Mouse (Mus musculus): Measurements from ENCODE around the gene Gaa. TPM values are rescaled to one million over a fixed set of nuclear protein-coding genes. Genes with fewer than 3 reads are reported as not detected.

Gaa gene
- total and polyA plus RNA-seq, 2 experiments from 2014 or later, result 109 to 135 TPM

DNA sequence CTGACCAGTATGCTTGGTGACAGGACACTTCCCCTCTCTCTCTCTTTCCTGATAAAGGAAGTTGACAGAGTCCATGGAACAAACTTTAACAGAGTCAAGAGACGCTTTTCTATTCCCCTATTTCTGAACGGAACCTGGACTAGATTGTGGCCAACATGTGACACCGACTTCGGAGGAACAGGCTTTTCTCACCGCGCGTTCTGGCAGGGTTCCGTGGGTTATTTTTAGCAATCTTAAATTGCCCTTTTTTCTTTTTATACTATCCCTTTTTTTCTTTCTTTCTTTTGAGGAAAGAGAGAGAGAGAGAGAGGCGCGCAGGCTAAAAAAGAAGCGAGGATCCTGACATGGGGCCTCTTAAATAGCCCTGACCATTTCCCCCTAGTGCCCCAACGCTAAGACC, 40.1 kb upstream of the Gaa start:
- peaks cover 32% of the 10 kb centered on the region for H3K4me1 ChIP-seq (ENCODE audit: insufficient read depth)
- no peaks in the 10 kb centered on the region for H3K36me3 ChIP-seq (ENCODE audit: insufficient read depth)
- WGBS, result 1% methylated on average over 12 of the region's 12 CpGs
- H3K9me3 ChIP-seq (ENCODE audit: low read length), result no peaks in the 10 kb centered on the region
- peak overlapping the region; percentile 64; the same call in 1 of the 2 replicates for H3K27ac ChIP-seq (ENCODE audit: low read depth, low read length)
- H3K27me3 ChIP-seq (ENCODE audit: insufficient read depth, low read length), result no peaks in the 10 kb centered on the region
- H3K4me2 ChIP-seq (ENCODE audit: low read depth), result peak overlapping the region; percentile 97
- no peak for TF ChIP-seq CTCF (IDR thresholded peaks at IDR 0.05; ENCODE audit: low read depth)
- DNase-seq (no peak), ATAC-seq (no peak)
- H3K9ac ChIP-seq, result peak overlapping the region; percentile 77
- H3K4me3 ChIP-seq (ENCODE audit: low read depth, low read length), result peak overlapping the region; percentile 73

GRCm38 (mm10) chr11:119228091-119228781, 39.5 kb upstream of the Gaa start, which contains the start of the genes Tbc1d16 and Ccdc40:
Gene Tbc1d16 (minus strand): TSS chr11:119228499.
Gene Ccdc40 (plus strand): TSS chr11:119228572.
- H3K4me2 ChIP-seq (ENCODE audit: low read depth), result peak within 1 kb of the TSS; percentile 97
- H3K27ac ChIP-seq (ENCODE audit: low read depth, low read length), result peak within 1 kb of the TSS; percentile 64
- H3K36me3 ChIP-seq (ENCODE audit: insufficient read depth), result no peaks in the 10 kb centered on the region
- H3K4me3 ChIP-seq (ENCODE audit: low read depth, low read length), result peak within 1 kb of the TSS; percentile 73
- H3K9ac ChIP-seq, result peak within 1 kb of the TSS; percentile 77
- H3K27me3 ChIP-seq (ENCODE audit: insufficient read depth, low read length), result no peaks in the 10 kb centered on the region
- WGBS, result 2% methylated on average over 50 of the region's 66 CpGs
- ATAC-seq, result peak; percentile 91
- no peak for TF ChIP-seq CTCF (IDR thresholded peaks at IDR 0.05; ENCODE audit: low read depth)
- peak; percentile 84 for DNase-seq
- H3K4me1 ChIP-seq (ENCODE audit: insufficient read depth), result peaks cover 32% of the 10 kb centered on the region
- no peaks in the 10 kb centered on the region for H3K9me3 ChIP-seq (ENCODE audit: low read length)

GRCm38 (mm10) chr11:119228846-119229626, 38.7 kb upstream of the Gaa start:
- H3K4me2 ChIP-seq (ENCODE audit: low read depth), result peak overlapping the region; percentile 97
- DNase-seq, result peak; percentile 88
- peaks cover 32% of the 10 kb centered on the region for H3K4me1 ChIP-seq (ENCODE audit: insufficient read depth)
- peak; percentile 94 for ATAC-seq
- H3K27me3 ChIP-seq (ENCODE audit: insufficient read depth, low read length), result no peaks in the 10 kb centered on the region
- H3K4me3 ChIP-seq (ENCODE audit: low read depth, low read length), result peak overlapping the region; percentile 73
- no peaks in the 10 kb centered on the region for H3K9me3 ChIP-seq (ENCODE audit: low read length)
- H3K36me3 ChIP-seq (ENCODE audit: insufficient read depth), result no peaks in the 10 kb centered on the region
- TF ChIP-seq CTCF (IDR thresholded peaks at IDR 0.05; ENCODE audit: low read depth), result no peak
- WGBS, result 1% methylated on average over 34 of the region's 34 CpGs
- H3K9ac ChIP-seq, result peak overlapping the region; percentile 77
- peak overlapping the region; percentile 64 for H3K27ac ChIP-seq (ENCODE audit: low read depth, low read length)

GRCm38 (mm10) chr11:119234770-119235169, 32.9 kb upstream of the Gaa start:
- no peak overlapping the region for H3K27ac ChIP-seq (ENCODE audit: low read depth, low read length)
- no peaks in the 10 kb centered on the region for H3K9me3 ChIP-seq (ENCODE audit: low read length)
- no peaks in the 10 kb centered on the region for H3K27me3 ChIP-seq (ENCODE audit: insufficient read depth, low read length)
- H3K4me2 ChIP-seq (ENCODE audit: low read depth), result no peak overlapping the region
- no peak overlapping the region for H3K4me3 ChIP-seq (ENCODE audit: low read depth, low read length)
- no peak for ATAC-seq
- DNase-seq, result no peak
- 0 out of 2 replicates have a peak, but pooled peaks cover 1% of the 10 kb centered on the region for H3K36me3 ChIP-seq (ENCODE audit: insufficient read depth)
- H3K4me1 ChIP-seq (ENCODE audit: insufficient read depth), result peaks cover 3% of the 10 kb centered on the region; the same call in 1 of the 2 replicates
- TF ChIP-seq CTCF (IDR thresholded peaks at IDR 0.05; ENCODE audit: low read depth), result no peak
- 95% methylated on average over 10 of the region's 10 CpGs for WGBS
- H3K9ac ChIP-seq, result no peak overlapping the region

GRCm38 (mm10) chr11:119235596-119235995, 32.1 kb upstream of the Gaa start:
- Histone ChIP-seq H3K4me2 (ENCODE audit: low read depth) (no peak overlapping the region), H3K27me3 (ENCODE audit: insufficient read depth, low read length) (no peaks in the 10 kb centered on the region), H3K9ac (no peak overlapping the region), H3K9me3 (ENCODE audit: low read length) (no peaks in the 10 kb centered on the region), H3K4me3 (ENCODE audit: low read depth, low read length) (no peak overlapping the region), H3K36me3 (ENCODE audit: insufficient read depth) (peaks cover 7% of the 10 kb centered on the region; the same call in 1 of the 2 replicates), H3K4me1 (ENCODE audit: insufficient read depth) (no peaks in the 10 kb centered on the region; the same call in 1 of the 2 replicates), H3K27ac (ENCODE audit: low read depth, low read length) (no peak overlapping the region)
- 80% methylated on average over 4 of the region's 4 CpGs for WGBS
- DNase-seq (peak; percentile 72), ATAC-seq (no peak)
- peak; percentile 73 for TF ChIP-seq CTCF (IDR thresholded peaks at IDR 0.05; ENCODE audit: low read depth)

DNA sequence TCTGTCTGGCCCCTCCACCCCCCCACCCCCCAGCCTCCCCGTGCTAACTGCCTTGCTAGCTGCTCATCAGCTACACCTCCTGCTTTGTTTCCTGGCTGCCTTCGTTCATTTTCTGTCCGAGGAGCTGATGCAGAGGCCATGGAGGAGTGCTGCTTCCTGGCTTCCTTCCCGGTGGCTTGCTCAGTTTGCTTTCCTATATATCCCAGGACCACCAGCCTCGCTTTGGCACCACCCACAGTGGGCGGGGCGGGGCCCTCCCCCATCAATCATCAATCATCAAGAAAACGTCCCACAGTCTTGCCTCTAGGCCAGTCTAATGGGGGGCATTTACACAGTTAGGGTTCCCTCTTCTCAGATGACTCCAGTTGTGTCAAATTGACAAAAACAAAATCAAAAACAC, 31.3 kb upstream of the Gaa start:
- 44% methylated on average over 8 of the region's 8 CpGs for WGBS
- Histone ChIP-seq H3K4me1 (ENCODE audit: insufficient read depth) (no peaks in the 10 kb centered on the region; the same call in 1 of the 2 replicates), H3K9ac (no peak overlapping the region), H3K27ac (ENCODE audit: low read depth, low read length) (no peak overlapping the region), H3K4me2 (ENCODE audit: low read depth) (no peak overlapping the region), H3K27me3 (ENCODE audit: insufficient read depth, low read length) (no peaks in the 10 kb centered on the region), H3K4me3 (ENCODE audit: low read depth, low read length) (no peak overlapping the region), H3K9me3 (ENCODE audit: low read length) (no peaks in the 10 kb centered on the region), H3K36me3 (ENCODE audit: insufficient read depth) (peaks cover 7% of the 10 kb centered on the region)
- no peak for TF ChIP-seq CTCF (IDR thresholded peaks at IDR 0.05; ENCODE audit: low read depth)
- ATAC-seq (no peak), DNase-seq (no peak)

DNA sequence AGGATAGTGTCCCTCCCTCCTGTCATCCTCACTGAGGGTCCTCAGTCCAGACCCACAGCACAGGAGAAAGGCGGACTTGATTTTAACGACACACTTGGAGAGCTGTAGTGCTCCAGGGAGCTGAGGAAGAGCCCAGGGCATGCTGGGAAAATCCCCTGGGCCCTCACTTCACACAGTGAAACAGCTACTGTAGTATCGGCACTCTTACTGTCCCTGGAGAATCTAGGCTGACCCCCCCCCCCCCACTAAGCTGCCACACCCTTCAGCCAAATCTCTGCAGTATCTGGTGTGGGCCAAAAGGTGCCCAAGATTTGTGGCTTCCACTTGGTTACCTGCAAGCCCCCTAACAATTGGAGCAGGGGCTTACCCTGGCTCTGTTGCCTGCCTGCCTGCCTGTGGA, 30.7 kb upstream of the Gaa start:
- Histone ChIP-seq H3K36me3 (ENCODE audit: insufficient read depth) (peaks cover 7% of the 10 kb centered on the region), H3K27ac (ENCODE audit: low read depth, low read length) (no peak overlapping the region), H3K4me1 (ENCODE audit: insufficient read depth) (no peaks in the 10 kb centered on the region; the same call in 1 of the 2 replicates), H3K27me3 (ENCODE audit: insufficient read depth, low read length) (no peaks in the 10 kb centered on the region), H3K9me3 (ENCODE audit: low read length) (no peaks in the 10 kb centered on the region), H3K4me2 (ENCODE audit: low read depth) (no peak overlapping the region), H3K4me3 (ENCODE audit: low read depth, low read length) (no peak overlapping the region), H3K9ac (no peak overlapping the region)
- TF ChIP-seq CTCF (IDR thresholded peaks at IDR 0.05; ENCODE audit: low read depth), result no peak
- no peak for DNase-seq
- no peak for ATAC-seq
- WGBS, result 55% methylated on average over 3 of the region's 3 CpGs

All from forebrain, postnatal 0 days (tissue).